Mouse (Mus musculus) forebrain, embryonic 13.5 days (tissue): ENCODE measurements at regions not wholly inside any gene's neighbourhood (a gene's known extent, or its start where the extent isn't known, plus 50 kb on each side); places are given as distances from the start of the nearest gene placed in this dataset.
A peak's percentile ranks its signal among the peaks of the same experiment; 100 is the strongest.

ENCODE experiments used
- ATAC-seq: fragments of 200-750 bp; cut with Nextera tagmentation; 2 replicates; pipeline ENCODE4 v1.8.0; 2017
- H3K27ac ChIP-seq: fragments of 300-500 bp; sonication (generic); 2 replicates; pipeline ENCODE4 v1.5.1; 2015; ENCODE audit warnings: inconsistent platforms, mild to moderate bottlenecking, moderate library complexity
- H3K27me3 ChIP-seq: fragments of 300-500 bp; sonication (generic); 2 replicates; pipeline ENCODE4 v1.6.1; 2015; ENCODE audit warnings: mild to moderate bottlenecking, inconsistent platforms
- H3K36me3 ChIP-seq: fragments of 300-500 bp; sonication (generic); 2 replicates; pipeline ENCODE4 v1.6.1; 2015; ENCODE audit warnings: mild to moderate bottlenecking, inconsistent platforms; ENCODE audit not compliant: poor library complexity, severe bottlenecking
- H3K4me1 ChIP-seq: fragments of 300-500 bp; sonication (generic); 2 replicates; pipeline ENCODE4 v1.6.1; 2015; ENCODE audit warnings: inconsistent platforms
- H3K4me2 ChIP-seq: fragments of 300-500 bp; sonication (generic); 2 replicates; pipeline ENCODE4 v1.6.1; 2015; ENCODE audit warnings: inconsistent platforms, mild to moderate bottlenecking, moderate library complexity
- H3K4me3 ChIP-seq: fragments of 300-500 bp; sonication (generic); 2 replicates; pipeline ENCODE4 v1.5.1; 2015; ENCODE audit warnings: mild to moderate bottlenecking, inconsistent platforms
- H3K9ac ChIP-seq: fragments of 300-500 bp; sonication (generic); 2 replicates; pipeline ENCODE4 v1.6.1; 2015; ENCODE audit warnings: mild to moderate bottlenecking, inconsistent platforms
- H3K9me3 ChIP-seq: fragments of 300-500 bp; sonication (generic); replicated peaks from 2 replicates; pipeline ENCODE4 v1.6.1; 2016; ENCODE audit warnings: inconsistent platforms
- WGBS: fragments of 180-500 bp; shearing (Covaris S2); methylation state at CpG from one replicate; pipeline ENCODE4 v1.1.7; 2015; 5-methylcytosine and 5-hydroxymethylcytosine counted together

DNA sequence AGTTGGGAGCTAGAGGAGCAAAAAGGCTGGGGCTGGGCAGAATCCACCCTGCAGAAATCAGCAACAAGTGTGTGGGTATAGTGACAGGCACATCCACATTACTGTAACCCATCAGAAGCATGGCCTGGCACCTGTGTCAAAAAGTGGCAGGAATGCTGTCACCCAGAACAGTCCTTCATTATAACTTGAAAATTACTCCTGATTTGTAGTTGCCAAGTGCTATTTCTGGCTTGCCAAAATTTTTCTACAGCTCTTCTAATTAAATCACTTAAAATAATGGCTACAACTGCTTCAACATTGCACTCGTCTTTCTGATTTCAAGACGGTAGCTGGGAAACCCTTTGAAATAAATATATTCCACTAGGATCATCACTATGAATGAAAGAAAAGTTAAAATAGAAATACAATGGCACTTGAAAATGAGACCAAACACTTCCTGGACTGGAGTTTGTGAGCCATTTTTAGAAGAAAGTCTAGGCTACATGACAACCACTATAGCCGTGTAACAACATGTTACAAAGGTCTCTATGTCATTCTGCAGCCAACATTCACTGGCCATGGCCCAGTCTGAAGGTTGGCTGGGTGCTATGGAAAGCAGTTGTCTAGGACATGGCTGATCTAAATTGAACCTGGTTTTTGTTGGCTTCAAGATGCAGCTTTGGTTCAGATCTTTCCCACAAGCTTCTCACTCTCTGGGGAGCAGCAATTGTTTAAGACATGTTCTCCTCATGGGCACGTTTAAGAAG lies 190.6 kb upstream of the Tapt1 start:
- H3K4me3 ChIP-seq = no peak overlapping the region
- peak; percentile 28; the same call in 1 of the 2 replicates for ATAC-seq

DNA sequence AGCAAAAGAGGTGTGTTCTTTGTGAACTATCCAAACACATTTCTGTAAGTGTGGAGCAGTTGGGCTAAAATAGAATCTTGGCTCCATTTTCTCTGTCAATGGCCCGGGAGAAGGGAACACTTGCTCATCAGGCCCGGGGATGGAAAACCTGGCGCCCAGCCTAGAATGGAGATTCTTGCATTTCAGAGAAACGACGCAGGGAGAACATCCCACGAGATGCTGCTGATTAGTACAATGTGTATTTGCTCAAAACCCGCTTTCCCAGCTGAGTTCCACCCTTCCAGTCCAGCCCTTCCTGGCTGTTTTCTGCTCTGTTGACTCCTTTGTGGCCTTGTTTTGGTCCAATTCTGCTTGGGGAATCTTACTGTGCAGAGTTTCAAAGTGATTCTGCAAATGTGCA lies 188.0 kb upstream of the Tapt1 start:
- no peak overlapping the region for H3K27ac ChIP-seq
- no peaks in the 10 kb centered on the region for H3K36me3 ChIP-seq
- H3K4me1 ChIP-seq = peaks cover 8% of the 10 kb centered on the region
- H3K9ac ChIP-seq = no peak overlapping the region
- WGBS = 29% methylated on average over 7 of the region's 7 CpGs
- H3K27me3 ChIP-seq = no peaks in the 10 kb centered on the region
- H3K9me3 ChIP-seq = no peaks in the 10 kb centered on the region
- H3K4me3 ChIP-seq = no peak overlapping the region
- peak; percentile 83 for ATAC-seq
- no peak overlapping the region for H3K4me2 ChIP-seq

More for the DNA sequence above, 190.6 kb upstream of the Tapt1 start:
- no peak overlapping the region for H3K4me2 ChIP-seq
- H3K27ac ChIP-seq = no peak overlapping the region
- H3K9me3 ChIP-seq = no peaks in the 10 kb centered on the region
- H3K27me3 ChIP-seq = no peaks in the 10 kb centered on the region
- H3K36me3 ChIP-seq = no peaks in the 10 kb centered on the region
- H3K9ac ChIP-seq = no peak overlapping the region
- 71% methylated on average over 4 of the region's 4 CpGs for WGBS
- peaks cover 8% of the 10 kb centered on the region for H3K4me1 ChIP-seq

DNA sequence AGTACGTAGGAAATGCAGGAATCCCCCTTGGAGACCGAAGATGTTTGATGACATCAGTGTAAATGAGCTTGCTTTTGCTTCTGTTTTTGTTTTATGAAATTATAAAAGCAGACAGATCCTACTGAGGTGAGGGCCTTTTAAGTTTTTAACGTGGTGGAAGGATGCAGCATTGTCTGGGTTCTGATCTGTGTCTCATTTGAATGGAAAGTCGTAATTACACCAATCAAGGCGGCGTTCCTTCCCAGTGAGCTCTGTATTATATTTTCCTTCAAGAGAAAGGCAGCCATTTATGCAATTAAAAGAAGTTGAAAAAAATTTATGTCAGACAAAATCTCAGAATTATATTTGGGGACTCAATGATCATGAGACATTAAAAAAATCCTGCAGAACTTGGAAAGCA lies 176.9 kb upstream of the Tapt1 start:
- H3K27ac ChIP-seq = no peak overlapping the region
- H3K4me3 ChIP-seq = no peak overlapping the region
- H3K27me3 ChIP-seq = no peaks in the 10 kb centered on the region
- H3K4me2 ChIP-seq = no peak overlapping the region
- no peak overlapping the region for H3K9ac ChIP-seq
- no peaks in the 10 kb centered on the region for H3K36me3 ChIP-seq
- H3K9me3 ChIP-seq = no peaks in the 10 kb centered on the region; the same call in 1 of the 2 replicates
- ATAC-seq = no peak
- 63% methylated on average over 6 of the region's 6 CpGs for WGBS
- no peaks in the 10 kb centered on the region; the same call in 1 of the 2 replicates for H3K4me1 ChIP-seq

DNA sequence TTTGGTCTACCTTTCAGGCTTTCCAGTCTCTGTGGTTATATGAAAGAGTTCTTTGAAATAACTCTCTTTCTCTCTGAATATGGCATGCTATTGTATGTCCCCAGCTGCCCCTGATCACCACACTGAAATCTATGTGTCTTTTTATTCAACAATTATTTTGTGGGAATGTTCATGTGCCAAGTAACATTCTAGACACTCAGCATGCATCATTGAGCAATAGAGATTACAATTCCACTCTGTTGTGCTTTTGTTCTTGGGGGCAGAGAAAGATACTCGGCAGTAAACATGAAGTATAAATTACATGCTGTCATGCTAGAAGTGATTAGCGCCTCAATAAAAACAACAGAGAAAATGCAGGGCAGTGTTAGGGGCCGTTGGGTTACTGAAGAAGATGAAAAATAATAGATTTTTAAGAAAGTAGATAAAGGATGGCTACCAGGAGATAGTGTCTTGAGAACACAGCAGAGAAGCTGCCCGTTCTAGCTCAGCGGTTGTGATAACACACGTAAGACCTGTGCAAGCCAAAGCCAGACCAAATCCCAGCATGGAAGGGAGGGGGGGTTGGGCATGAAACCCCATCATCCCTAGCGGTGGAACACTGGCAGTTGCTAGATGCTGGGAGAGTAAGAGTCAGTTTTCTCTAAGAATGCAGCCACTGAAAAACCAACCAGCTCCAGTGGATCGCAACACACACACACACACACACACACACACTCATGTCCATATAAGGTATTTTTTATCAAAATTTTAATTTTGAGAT lies 174.3 kb upstream of the Tapt1 start:
- Histone ChIP-seq H3K27ac (no peak overlapping the region), H3K36me3 (no peaks in the 10 kb centered on the region), H3K4me1 (no peaks in the 10 kb centered on the region; the same call in 1 of the 2 replicates), H3K4me3 (no peak overlapping the region), H3K27me3 (no peaks in the 10 kb centered on the region), H3K9ac (no peak overlapping the region), H3K4me2 (no peak overlapping the region), H3K9me3 (no peaks in the 10 kb centered on the region)
- WGBS = 67% methylated on average over 8 of the region's 8 CpGs
- peak; percentile 62; the same call in 1 of the 2 replicates for ATAC-seq

DNA sequence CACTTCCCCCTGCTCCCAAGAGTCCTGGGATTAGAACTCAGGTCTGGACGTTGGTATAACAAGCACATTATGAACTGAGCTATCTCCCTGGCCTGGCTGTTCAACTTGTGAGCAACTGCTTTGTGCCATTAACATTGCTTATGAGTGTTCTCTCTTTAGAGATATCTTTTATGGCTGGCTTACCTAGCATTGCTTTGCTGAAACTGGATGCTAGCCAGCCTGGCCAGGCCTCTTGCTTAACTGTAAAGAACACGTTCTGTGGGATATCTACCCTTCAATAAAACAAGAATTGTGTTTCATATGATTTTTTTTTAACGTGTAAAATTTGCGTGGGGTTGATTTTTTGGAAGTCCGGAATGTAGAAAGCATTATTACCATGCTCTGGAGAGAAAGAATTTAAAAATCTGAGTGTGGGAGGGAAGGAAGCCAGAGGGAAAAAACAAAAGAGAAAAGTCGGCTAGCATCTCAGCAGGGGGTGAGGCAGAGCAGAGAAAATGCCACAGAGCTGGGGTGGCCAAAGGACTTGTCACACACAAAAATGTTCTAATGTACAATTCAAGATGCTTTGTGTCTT lies 160.9 kb upstream of the Tapt1 start:
- Histone ChIP-seq H3K36me3 (no peaks in the 10 kb centered on the region), H3K4me3 (no peak overlapping the region), H3K9me3 (no peaks in the 10 kb centered on the region), H3K4me2 (no peak overlapping the region), H3K4me1 (no peaks in the 10 kb centered on the region; the same call in 1 of the 2 replicates), H3K27ac (no peak overlapping the region), H3K27me3 (no peaks in the 10 kb centered on the region), H3K9ac (no peak overlapping the region)
- WGBS = 58% methylated on average over 6 of the region's 6 CpGs
- ATAC-seq = no peak

DNA sequence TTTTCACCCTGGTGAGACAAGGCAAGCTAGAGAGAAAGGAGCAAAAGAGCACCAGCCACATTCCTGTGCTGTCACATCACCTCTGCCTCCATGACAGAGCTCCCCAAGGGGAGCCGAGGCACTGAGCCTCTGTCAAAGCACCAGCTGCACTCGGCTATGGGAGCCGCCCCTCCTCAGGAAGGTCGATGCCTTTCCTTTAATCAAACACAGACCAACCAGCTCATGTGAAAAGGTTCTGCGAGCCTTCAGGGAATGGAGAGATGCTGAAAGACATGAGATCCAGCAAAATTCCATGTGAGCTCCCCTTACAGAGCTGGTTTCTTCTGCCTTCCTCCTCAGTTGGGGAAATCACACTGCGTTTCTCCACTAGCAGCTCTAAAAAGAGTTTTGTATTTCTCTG lies 159.8 kb upstream of the Tapt1 start:
- H3K9me3 ChIP-seq = no peaks in the 10 kb centered on the region
- WGBS = 46% methylated on average over 6 of the region's 6 CpGs
- H3K36me3 ChIP-seq = no peaks in the 10 kb centered on the region
- H3K4me1 ChIP-seq = no peaks in the 10 kb centered on the region; the same call in 1 of the 2 replicates
- H3K9ac ChIP-seq = no peak overlapping the region
- no peaks in the 10 kb centered on the region for H3K27me3 ChIP-seq
- ATAC-seq = no peak
- no peak overlapping the region for H3K4me3 ChIP-seq
- H3K27ac ChIP-seq = no peak overlapping the region
- no peak overlapping the region for H3K4me2 ChIP-seq

DNA sequence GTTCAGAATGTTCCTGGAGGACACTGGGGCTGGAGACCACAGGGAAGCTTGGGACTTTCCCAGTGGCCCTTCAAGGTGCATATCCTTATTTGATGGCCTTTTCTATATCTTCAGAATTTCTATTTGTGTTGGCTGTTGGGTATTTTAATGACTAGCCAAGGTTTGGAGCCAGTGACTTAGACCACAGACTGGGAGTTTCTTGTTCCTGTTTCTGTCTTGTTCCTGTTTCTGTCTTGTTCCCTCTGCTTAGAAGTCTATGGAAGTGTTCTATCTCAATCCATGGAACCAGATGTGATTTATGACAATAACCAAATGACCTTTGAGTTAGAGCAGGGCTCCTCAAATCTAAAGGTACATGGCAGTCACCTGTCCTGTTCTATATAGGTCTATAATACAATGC lies 156.6 kb upstream of the Tapt1 start:
- no peaks in the 10 kb centered on the region for H3K27me3 ChIP-seq
- no peaks in the 10 kb centered on the region for H3K9me3 ChIP-seq
- H3K27ac ChIP-seq = no peak overlapping the region
- H3K36me3 ChIP-seq = no peaks in the 10 kb centered on the region
- H3K9ac ChIP-seq = no peak overlapping the region
- no peak overlapping the region for H3K4me2 ChIP-seq
- no peaks in the 10 kb centered on the region; the same call in 1 of the 2 replicates for H3K4me1 ChIP-seq
- H3K4me3 ChIP-seq = no peak overlapping the region
- no peak for ATAC-seq

DNA sequence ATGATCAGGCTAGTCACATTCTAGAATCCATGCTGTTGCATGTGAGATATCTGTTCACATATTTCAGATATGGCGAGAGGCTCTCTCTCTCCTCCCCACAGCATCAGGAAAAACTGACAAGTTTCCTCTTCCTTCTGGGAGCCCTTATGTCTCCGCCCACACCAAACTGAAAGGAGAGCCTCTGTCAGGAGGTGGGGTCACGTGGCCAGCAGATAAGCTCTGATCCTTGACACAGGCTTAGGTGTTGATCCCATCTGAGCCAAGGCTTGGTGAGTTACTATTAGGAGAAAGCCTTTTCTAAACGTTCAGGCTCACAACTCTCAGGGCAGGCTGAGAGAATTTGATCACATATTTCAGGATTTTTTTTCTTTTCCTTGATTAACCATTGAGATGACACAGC lies 143.6 kb upstream of the Tapt1 start:
- Histone ChIP-seq H3K4me1 (no peaks in the 10 kb centered on the region), H3K9me3 (0 out of 2 replicates have a peak, but pooled peaks cover 3% of the 10 kb centered on the region), H3K4me2 (no peak overlapping the region), H3K36me3 (no peaks in the 10 kb centered on the region), H3K4me3 (no peak overlapping the region), H3K9ac (no peak overlapping the region), H3K27ac (no peak overlapping the region), H3K27me3 (no peaks in the 10 kb centered on the region)
- ATAC-seq = no peak
- WGBS = 42% methylated on average over 4 of the region's 4 CpGs

DNA sequence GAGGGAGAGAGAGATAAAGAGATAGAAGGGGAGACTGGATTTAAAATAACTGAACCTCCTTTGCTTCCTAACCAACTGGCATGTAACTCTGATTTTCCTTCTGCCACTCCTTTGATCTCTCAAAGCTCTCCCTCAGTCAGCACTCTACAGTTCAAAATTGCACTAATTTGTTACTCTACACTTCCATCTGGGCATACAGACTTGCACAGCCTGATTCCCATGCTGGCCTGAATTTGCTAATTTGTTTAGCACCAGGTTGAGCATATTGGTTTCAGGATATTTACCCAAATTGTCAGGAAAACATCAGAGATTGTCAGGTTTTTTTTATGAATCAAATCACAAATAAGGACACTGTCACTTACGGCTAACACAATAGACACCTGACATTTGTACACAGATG lies 125.9 kb upstream of the Tapt1 start:
- Histone ChIP-seq H3K27me3 (no peaks in the 10 kb centered on the region), H3K4me2 (no peak overlapping the region), H3K4me1 (no peaks in the 10 kb centered on the region), H3K4me3 (no peak overlapping the region), H3K27ac (no peak overlapping the region), H3K9me3 (no peaks in the 10 kb centered on the region), H3K9ac (no peak overlapping the region), H3K36me3 (no peaks in the 10 kb centered on the region)
- ATAC-seq = peak; percentile 62; the same call in 1 of the 2 replicates
- WGBS = 80% methylated on average over 1 of the region's 1 CpGs

DNA sequence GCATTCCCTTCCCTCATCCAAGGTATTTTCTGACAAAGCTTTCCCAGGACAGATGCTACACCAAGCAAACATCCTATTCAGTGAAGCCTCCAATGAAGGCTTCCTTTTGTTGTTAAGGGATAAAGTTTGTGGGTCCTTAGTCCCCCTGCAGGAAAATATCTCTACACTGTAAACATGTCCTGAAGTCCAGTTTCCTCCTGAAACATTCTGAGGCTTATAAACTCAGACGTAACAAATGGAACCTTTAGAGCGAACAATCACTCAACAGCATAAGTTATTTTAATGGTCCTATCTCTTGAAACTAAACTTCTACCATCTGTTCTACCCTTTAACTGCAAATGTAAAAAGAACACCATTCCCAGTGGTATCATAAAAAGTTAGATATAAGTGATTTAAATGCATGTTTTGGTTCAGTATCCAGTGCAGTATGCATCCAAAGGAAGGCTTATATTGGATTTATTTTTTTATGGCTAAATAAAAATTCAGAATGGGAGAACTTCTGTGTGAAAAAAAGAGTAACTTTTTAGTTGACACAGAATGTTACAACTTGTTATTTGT lies 115.1 kb upstream of the Tapt1 start:
- no peaks in the 10 kb centered on the region for H3K36me3 ChIP-seq
- ATAC-seq = no peak
- no peak overlapping the region for H3K9ac ChIP-seq
- H3K4me2 ChIP-seq = no peak overlapping the region
- no peak overlapping the region for H3K4me3 ChIP-seq
- H3K9me3 ChIP-seq = no peaks in the 10 kb centered on the region
- H3K27ac ChIP-seq = no peak overlapping the region
- 90% methylated on average over 2 of the region's 2 CpGs for WGBS
- no peaks in the 10 kb centered on the region for H3K27me3 ChIP-seq
- H3K4me1 ChIP-seq = no peaks in the 10 kb centered on the region

DNA sequence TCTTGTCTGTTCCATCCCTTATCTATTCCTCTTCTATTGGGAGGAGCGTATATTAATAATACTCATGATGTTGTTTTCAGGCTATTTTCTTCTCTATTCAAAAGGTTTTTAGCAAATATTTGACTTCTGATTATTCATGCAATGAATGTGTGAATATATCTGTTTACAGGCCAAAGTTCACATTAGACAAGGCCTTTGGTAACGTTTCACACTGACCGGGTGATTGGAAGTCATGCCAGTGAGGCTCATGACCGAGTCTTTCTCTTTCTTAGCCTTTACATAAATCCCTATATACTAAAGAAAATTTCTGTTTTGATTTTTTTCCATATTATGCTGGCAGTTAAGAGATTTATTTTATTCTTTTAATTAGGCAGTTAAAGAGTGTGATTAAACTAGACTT lies 112.2 kb upstream of the Tapt1 start:
- ATAC-seq = no peak
- H3K4me1 ChIP-seq = no peaks in the 10 kb centered on the region
- no peaks in the 10 kb centered on the region for H3K27me3 ChIP-seq
- H3K4me2 ChIP-seq = no peak overlapping the region
- no peaks in the 10 kb centered on the region; the same call in 1 of the 2 replicates for H3K9me3 ChIP-seq
- H3K9ac ChIP-seq = no peak overlapping the region
- H3K36me3 ChIP-seq = no peaks in the 10 kb centered on the region
- no peak overlapping the region for H3K27ac ChIP-seq
- no peak overlapping the region for H3K4me3 ChIP-seq
- WGBS = 92% methylated on average over 4 of the region's 4 CpGs

DNA sequence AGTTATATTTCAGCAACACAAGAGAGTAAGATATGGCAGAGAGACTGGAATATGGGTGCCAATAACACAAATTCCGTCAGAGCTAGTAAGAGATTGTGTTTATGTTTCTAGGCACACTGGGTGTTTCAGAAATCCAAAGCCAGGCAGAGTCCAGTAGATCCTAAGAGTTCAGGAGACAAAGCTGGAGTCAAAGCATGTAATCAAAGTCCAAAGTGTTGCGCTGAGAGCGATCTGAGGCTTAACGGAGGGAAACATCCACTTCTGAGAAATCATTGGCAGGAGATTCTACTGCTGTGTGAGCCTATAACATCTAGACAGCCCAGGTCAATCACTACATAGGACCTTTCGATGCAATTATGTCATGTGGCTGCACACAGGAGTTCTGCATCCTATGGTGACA lies 109.3 kb upstream of the Tapt1 start:
- Histone ChIP-seq H3K4me3 (no peak overlapping the region), H3K27ac (no peak overlapping the region), H3K27me3 (no peaks in the 10 kb centered on the region), H3K4me1 (no peaks in the 10 kb centered on the region), H3K4me2 (no peak overlapping the region), H3K36me3 (no peaks in the 10 kb centered on the region), H3K9ac (no peak overlapping the region), H3K9me3 (no peaks in the 10 kb centered on the region; the same call in 1 of the 2 replicates)
- no peak for ATAC-seq
- 88% methylated on average over 5 of the region's 5 CpGs for WGBS
